Mouse (Mus musculus) erythroblast, embryonic 14.5 days (primary cell): ENCODE results near the gene Fam32a. TPM values are rescaled to one million over a fixed set of nuclear protein-coding genes. Genes with fewer than 3 reads are reported as not detected.

Source experiments
- H3K27me3 ChIP-seq: 2 replicates; pipeline ENCODE4 v1.6.1; 2012; ENCODE audit warnings: inconsistent platforms; ENCODE audit not compliant: control insufficient read depth
- H3K36me3 ChIP-seq: 2 replicates; pipeline ENCODE4 v1.6.1; 2012; ENCODE audit warnings: mild to moderate bottlenecking, inconsistent platforms; ENCODE audit not compliant: control insufficient read depth
- H3K4me1 ChIP-seq: 2 replicates; pipeline ENCODE4 v1.6.1; 2012; ENCODE audit warnings: inconsistent platforms; ENCODE audit not compliant: control insufficient read depth
- H3K4me3 ChIP-seq: replicated peaks from 2 replicates; pipeline ENCODE3; 2012; ENCODE audit warnings: moderate library complexity, mild to moderate bottlenecking, inconsistent platforms
- H3K9me3 ChIP-seq: 2 replicates; pipeline ENCODE4 v1.6.1; 2012; ENCODE audit warnings: low read length, inconsistent platforms, mixed read lengths; ENCODE audit not compliant: control insufficient read depth
- GATA1 ChIP-seq: IDR thresholded peaks from 2 replicates; pipeline ENCODE4 v1.6.1; 2012; ENCODE audit warnings: low read length, inconsistent platforms, mixed read lengths
- TAL1 ChIP-seq: IDR thresholded peaks from 3 replicates; pipeline ENCODE4 v1.6.1; 2012; ENCODE audit warnings: low read length, inconsistent platforms, mixed read lengths
- polyA plus RNA-seq: library from polyadenylated mRNA; stranded (reverse); fragments of >175 nt; gene quantifications from 2 replicates; pipeline ENCODE4 v1.2.3, GENCODE M21; 2012

The Fam32a gene
- polyA plus RNA-seq, 1 experiment, result 8.4 TPM

DNA sequence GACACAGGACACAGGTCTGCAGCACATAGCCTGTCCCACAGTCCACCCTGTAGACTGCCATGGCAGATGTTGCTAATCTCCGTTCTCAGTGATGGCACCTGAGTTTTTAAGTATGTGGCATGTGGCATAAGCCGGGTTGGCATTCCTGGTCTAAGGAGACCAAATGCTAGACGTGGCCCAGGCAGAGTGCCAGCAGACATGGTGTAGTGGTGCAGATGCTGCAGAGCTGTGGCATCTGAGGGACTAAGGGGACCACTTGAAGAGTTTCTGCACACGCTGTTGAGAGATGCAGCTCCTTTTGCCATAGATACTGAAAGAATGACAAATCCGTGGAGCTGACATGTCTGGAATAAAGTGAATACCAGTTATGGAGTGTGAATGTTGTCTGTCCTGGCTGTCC lies 3.1 kb downstream of the Fam32a start:
- Histone ChIP-seq H3K27me3 (no peaks in the 10 kb centered on the region), H3K4me1 (peaks cover 40% of the 10 kb centered on the region), H3K9me3 (no peaks in the 10 kb centered on the region), H3K4me3 (no peak overlapping the region), H3K36me3 (peaks cover 33% of the 10 kb centered on the region)
- TF ChIP-seq TAL1 (no peak), GATA1 (no peak)

DNA sequence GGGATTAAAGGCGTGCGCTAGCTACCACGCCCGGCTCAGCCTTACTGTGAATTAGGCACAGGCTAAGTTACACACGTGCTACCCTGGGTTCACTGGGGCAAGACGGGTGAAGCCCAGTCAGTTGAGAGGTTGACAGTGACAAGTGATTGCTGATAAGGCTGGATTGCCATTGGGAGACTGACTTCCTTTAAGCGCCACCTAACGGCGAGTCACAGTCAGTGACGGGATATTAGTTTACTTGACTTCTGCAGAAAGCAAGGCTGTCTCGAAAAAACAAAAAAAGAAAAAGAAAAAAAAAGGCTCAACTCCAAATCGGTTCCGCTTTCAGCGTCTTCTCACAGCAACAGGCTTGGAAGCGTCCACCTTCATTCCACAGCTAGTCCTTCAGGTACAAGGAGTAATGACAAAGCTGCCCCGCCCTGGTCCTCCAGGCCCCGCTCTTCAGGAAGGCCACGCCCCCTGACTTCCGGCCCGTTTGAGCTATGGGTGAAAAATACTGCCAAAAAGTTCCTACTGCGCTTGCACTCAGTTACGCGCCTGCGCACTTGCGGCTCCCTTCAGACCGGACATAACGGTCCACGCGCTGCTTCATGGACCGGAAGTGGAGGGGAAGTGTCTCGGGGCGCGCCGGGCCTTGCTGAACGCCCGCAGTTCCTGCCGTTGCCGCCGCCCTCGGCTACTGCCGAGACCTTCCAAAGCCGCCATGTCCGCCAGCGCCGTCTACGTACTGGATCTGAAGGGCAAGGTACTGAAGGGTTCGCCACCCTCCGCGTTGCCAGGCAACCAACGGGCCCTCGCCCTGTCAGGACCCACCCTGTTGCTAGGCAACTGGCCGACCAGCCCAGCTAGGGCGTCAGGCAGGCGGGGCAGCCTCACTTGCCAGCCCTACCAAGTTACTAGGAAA lies 20.2 kb downstream of the Fam32a start, which contains the start of gene Ap1m1:
Ap1m1 (plus strand) TSS at position 520 of the 904 bp plus-strand sequence.
- Histone ChIP-seq H3K9me3 (no peaks in the 10 kb centered on the region), H3K36me3 (peaks cover 28% of the 10 kb centered on the region), H3K4me1 (peaks cover 44% of the 10 kb centered on the region), H3K4me3 (peak within 1 kb of the TSS; percentile 97), H3K27me3 (no peaks in the 10 kb centered on the region)
- TF ChIP-seq TAL1 (no peak), GATA1 (peak; percentile 87)

- H3K27me3 ChIP-seq, result no peaks in the 10 kb centered on the region
- peak overlapping the region; percentile 97 for H3K4me3 ChIP-seq
- H3K9me3 ChIP-seq, result no peaks in the 10 kb centered on the region
- no peak for TF ChIP-seq TAL1
- no peak for TF ChIP-seq GATA1
- peaks cover 28% of the 10 kb centered on the region for H3K36me3 ChIP-seq
- peaks cover 44% of the 10 kb centered on the region for H3K4me1 ChIP-seq
Measured at GRCm38 (mm10) chr8:72240403-72240763, 20.9 kb downstream of the Fam32a start.

DNA sequence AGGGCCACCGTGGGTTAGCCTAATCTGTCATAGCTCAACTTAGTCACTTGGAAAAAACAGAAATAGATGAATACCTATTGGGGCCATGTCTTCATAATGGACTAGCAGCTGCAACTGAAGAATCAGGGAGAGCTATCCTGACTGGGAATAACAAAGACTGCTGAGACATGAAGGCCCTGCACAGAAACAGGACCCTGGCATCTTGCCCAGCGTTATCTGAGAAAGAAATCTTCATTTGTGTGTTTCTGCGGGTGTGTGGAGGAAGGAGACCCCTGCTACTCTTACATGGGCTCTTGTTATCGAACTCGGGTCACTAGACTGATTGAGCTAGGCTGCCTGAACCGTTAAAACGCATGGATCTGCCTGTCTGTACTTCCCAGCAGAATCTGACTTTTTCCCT lies 21.4 kb downstream of the Fam32a start:
- no peak for TF ChIP-seq GATA1
- no peak for TF ChIP-seq TAL1
- H3K9me3 ChIP-seq, result no peaks in the 10 kb centered on the region
- H3K4me1 ChIP-seq, result peaks cover 44% of the 10 kb centered on the region
- H3K27me3 ChIP-seq, result no peaks in the 10 kb centered on the region
- H3K4me3 ChIP-seq, result peak overlapping the region; percentile 97
- H3K36me3 ChIP-seq, result peaks cover 30% of the 10 kb centered on the region

DNA sequence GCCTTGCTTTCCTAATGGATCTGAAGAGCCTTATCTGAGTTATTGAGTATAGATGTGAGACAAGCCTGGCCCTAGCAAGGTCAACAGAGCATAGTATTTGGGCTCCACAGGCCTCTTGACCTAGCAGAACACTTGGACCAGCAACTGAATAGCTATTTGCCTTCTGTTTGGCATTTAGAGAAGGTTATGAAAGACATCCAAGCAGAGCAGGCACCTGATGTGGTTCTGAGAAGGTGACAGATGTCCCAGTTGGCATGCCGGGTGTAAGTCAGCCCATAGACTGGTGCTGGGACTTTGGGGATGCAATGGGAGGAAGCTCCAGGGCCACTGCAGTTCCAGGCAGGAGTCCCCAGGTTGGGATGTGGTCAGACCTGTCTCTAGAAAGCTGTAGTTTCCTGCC lies 22.7 kb downstream of the Fam32a start:
- Histone ChIP-seq H3K9me3 (no peaks in the 10 kb centered on the region), H3K36me3 (peaks cover 42% of the 10 kb centered on the region), H3K4me1 (peaks cover 44% of the 10 kb centered on the region), H3K4me3 (no peak overlapping the region), H3K27me3 (no peaks in the 10 kb centered on the region)
- no peak for TF ChIP-seq GATA1
- TF ChIP-seq TAL1, result no peak

DNA sequence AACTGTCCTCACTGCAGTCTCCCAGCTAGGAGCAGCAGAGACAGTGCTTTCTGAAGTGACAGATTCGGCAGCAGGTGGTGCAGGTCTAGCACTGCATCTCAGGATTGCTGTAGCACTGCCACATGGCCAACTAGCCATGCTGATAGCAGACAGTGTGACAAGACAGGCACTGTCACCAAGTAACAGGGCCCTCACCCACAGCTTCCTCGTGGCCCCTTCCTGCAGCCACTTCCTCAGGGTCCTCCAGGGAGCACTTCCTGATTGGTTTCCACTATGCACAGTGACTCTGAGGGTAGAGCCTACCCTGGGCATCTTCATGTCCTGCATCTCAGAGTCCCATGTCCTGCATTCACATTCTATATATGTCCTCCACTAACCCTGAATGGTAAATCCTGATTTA lies 25.1 kb downstream of the Fam32a start:
- Histone ChIP-seq H3K4me1 (peaks cover 40% of the 10 kb centered on the region), H3K27me3 (no peaks in the 10 kb centered on the region), H3K4me3 (no peak overlapping the region), H3K9me3 (no peaks in the 10 kb centered on the region), H3K36me3 (peaks cover 60% of the 10 kb centered on the region)
- TF ChIP-seq TAL1 (no peak), GATA1 (no peak)

GRCm38 (mm10) chr8:72257171-72257901 lies 37.8 kb downstream of the Fam32a start:
- Histone ChIP-seq H3K4me3 (no peak overlapping the region), H3K9me3 (no peaks in the 10 kb centered on the region), H3K4me1 (no peaks in the 10 kb centered on the region), H3K36me3 (peaks cover 43% of the 10 kb centered on the region), H3K27me3 (no peaks in the 10 kb centered on the region)
- TF ChIP-seq GATA1, result no peak
- TF ChIP-seq TAL1, result no peak

GRCm38 (mm10) chr8:72257902-72258238 lies 38.3 kb downstream of the Fam32a start:
- no peaks in the 10 kb centered on the region for H3K9me3 ChIP-seq
- TF ChIP-seq TAL1, result no peak
- no peak for TF ChIP-seq GATA1
- H3K36me3 ChIP-seq, result peaks cover 38% of the 10 kb centered on the region
- no peaks in the 10 kb centered on the region for H3K4me1 ChIP-seq
- no peaks in the 10 kb centered on the region for H3K27me3 ChIP-seq
- H3K4me3 ChIP-seq, result no peak overlapping the region

DNA sequence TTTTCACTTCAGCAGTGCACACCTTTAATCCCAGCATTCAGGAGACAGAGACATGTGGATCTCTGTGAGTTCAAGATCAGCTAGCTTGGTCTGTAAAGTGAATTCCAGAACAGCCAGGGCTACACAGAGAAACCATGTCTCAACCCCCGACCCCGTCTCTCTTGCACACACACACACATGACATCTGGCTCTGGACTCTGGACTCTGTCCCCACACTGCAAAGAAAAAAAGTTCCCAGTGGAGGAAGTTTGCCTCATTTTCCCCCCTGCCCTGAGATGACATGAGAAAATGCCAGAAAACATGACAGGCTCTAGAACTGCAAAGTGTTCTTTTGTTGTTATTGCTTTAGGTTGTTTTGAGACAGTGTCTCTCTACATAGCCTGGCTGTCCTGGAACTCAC lies 40.3 kb downstream of the Fam32a start:
- TF ChIP-seq GATA1 (no peak), TAL1 (no peak)
- Histone ChIP-seq H3K4me3 (no peak overlapping the region), H3K36me3 (peaks cover 20% of the 10 kb centered on the region), H3K4me1 (no peaks in the 10 kb centered on the region), H3K9me3 (no peaks in the 10 kb centered on the region), H3K27me3 (no peaks in the 10 kb centered on the region)
